Mouse (Mus musculus): ENCODE data around the gene Rgsl1.

DNA sequence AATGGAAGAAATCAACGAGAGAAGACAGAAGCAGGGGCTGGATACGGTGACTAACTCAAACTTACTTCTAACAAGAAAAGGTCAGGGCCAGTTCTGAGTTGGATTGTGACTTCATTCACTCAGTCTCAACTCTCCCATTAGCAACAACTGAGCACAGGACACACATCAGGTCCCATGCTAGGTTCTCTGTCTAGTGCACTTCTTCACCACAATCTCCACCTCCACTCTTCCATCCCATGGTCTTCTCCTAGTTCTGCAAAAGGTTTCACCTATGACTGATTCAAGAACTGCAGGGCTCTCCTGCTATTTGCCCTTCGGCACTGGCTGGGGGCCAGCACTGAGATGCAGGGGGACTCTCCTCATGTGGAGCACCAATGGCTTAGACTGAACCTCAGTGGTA lies 49.7 kb downstream of the Rgsl1 start:
- no peak for TF ChIP-seq GATA1 (IDR thresholded peaks at IDR 0.05; ENCODE audit: borderline replicate concordance, low read length)
- TF ChIP-seq FLI1 (IDR thresholded peaks at IDR 0.05; ENCODE audit: low read length): no peak

Measured in megakaryocyte, embryonic 14.5 days (primary cell).